Mouse (Mus musculus): Measurements from ENCODE around the gene Tas1r3.

DNA sequence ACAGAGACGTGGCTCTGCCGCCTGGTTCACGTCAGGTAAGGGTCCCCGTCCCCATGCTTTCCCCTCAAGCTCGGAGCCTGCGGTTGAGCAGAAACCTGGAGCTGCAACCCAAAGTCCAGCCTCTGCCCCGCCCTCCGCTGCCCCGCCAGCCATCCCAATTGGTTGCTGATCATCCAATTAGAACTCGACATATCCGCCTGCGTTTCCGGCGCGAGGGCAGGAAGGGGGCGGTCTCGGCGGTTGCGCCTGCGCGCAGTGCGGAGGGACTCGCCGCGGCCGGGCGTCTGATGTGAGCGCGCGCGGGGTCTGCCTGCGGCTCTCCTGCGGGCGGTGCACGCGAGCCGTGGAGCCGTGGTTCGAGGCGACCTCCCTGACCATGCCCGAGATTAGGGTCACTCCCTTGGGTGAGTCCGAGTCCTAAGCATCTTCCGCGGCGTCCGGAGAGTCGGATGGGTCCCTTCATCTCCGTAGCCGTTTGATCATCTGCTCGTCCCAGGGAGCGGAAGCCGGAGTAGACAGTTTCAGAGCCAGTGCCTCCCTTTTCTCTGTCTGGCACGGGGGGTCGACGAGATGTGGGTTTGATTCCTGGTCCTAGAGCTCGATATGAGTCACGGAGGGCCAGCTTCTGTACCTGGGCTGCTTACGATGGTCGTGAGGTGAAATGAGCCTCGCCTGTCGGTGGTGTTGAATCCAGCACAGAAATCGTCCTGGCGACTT is 6.3 kb upstream of the Tas1r3 start, which contains the start of the genes Cptp and Ints11:
- TF ChIP-seq ZC3H11A (IDR thresholded peaks at IDR 0.05; ENCODE audit: borderline replicate concordance, low read depth, low read length) (no peak), HCFC1 (IDR thresholded peaks at IDR 0.05; ENCODE audit: borderline replicate concordance, insufficient read depth, low read length) (no peak), ZNF384 (IDR thresholded peaks at IDR 0.05; ENCODE audit: low read depth, low read length) (no peak)

All from ES-E14 (cell line).